Mouse (Mus musculus): ENCODE data around the gene Adcy5.

Adcy5 gene

GRCm38 (mm10) chr16:35156306-35156695, 1.6 kb downstream of the Adcy5 start:
- DNase-seq (ENCODE audit: low spot score), result no peak

DNA sequence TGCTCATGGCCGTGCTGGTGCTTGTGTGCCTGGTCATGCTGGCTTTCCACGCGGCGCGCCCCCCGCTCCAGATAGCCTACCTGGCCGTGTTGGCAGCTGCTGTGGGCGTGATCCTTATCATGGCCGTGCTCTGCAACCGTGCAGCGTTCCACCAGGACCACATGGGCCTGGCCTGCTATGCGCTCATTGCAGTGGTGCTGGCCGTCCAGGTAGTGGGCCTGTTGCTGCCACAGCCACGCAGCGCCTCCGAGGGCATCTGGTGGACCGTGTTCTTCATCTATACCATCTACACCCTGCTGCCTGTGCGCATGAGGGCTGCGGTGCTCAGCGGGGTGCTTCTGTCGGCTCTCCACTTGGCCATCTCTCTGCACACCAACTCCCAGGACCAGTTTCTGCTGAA, 2.2 kb downstream of the Adcy5 start:
- no peak for DNase-seq (ENCODE audit: low spot score)

DNA sequence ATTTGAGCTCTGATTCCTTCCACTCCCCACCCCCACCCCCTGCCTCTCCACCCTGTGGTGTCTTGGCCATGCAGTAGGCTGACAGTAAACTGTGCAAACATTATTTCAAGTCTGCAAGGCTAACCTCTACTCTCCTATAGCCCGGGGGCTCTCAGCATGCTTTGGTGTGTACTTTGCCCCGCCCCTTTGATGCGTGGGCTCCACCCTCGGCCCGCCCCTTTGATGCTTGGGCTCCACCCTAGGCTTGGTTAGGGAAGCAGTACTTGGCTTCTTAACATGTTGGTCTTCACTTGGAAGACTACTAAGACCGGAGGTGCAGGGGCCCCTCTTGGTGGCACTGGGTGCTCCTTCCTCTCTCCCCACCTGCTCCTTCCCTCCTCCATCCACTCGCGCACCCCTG, 4.9 kb downstream of the Adcy5 start:
- DNase-seq (ENCODE audit: low spot score), result no peak

- DNase-seq (ENCODE audit: low spot score), result no peak
Observed at GRCm38 (mm10) chr16:35159991-35160390, 5.3 kb downstream of the Adcy5 start.

GRCm38 (mm10) chr16:35164361-35165224, 9.9 kb downstream of the Adcy5 start:
- no peak for DNase-seq (ENCODE audit: low spot score)

DNA sequence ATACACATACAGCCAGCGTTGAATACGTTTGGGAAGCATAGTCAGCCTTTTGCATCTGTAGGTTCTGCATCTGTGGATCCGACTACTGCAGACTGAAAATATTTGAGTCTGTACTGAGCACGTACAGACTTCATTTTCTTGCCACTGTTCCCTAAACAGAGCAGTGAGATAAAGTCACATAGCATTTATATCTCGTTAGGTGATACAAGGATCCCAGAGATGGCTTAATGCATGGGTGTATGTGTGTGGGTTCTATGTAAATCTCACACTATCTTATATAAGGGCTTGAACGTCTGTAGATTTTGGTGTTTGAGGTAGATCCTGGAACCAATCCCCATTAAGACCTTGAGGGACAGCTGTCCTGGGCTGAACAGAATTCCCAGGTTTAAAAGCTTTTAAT, 10.7 kb downstream of the Adcy5 start:
- no peak for DNase-seq (ENCODE audit: low spot score)

DNA sequence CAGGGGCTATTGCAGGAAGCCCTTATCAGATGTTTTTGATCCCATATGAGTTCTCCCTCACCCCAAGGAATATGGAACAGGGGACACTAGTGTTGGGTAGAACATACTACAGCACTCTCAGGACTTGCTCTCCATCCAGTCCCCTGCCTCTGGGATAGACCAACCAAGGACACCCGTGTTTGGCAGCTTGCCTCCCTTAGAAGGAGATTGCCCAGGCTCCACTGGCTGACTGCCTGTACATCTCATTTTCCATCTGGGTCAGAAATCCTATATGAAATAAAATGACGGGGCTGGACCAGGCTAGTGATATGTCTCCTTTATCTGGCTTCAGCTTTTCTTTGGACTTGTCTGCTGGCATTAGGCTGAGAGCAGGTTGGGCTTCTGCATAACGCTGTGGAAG, 11.1 kb downstream of the Adcy5 start:
- no peak for DNase-seq (ENCODE audit: low spot score)

DNA sequence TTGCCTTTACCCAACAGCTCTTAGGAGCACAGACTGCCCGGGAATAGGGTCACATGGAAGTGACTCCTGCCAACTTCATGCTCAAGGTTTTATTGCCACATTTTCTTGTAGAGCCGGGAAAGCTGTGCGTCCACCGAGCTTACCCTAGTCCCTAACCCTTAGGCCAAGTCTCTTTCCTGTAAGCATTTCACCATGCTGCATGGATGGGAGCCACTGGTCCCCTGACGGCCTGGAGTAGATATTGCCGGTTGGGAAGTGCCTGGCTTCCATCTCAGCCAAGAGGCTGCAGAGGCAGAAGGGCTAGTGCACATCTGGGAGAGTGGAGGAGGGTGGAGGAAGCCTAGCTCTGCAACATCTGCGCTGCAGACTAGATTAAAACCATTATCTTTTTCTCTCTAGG, 14.8 kb downstream of the Adcy5 start:
- DNase-seq (ENCODE audit: low spot score), result no peak

DNA sequence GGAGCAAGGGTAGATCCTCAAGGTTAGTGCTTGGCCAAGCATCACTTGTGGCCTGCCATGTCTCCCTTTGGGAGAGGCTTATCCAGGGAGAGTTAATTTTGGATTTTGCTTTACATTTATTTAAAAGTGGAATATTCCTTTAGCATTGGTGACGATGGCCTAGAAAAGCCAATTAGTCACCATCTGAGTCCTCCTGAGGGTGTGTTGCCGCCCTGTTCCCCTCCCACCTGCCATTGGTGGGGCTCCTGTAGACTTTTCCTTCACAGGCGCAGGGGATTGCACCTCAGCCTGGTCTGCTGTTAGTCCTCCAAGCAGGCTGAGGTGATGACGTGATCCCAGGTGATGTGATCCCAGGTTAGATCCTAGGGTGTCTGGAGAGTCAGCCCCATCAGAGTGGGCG, 17.5 kb downstream of the Adcy5 start:
- DNase-seq (ENCODE audit: low spot score), result no peak

- DNase-seq (ENCODE audit: low spot score), result no peak
Observed at GRCm38 (mm10) chr16:35178516-35178915, 23.8 kb downstream of the Adcy5 start.

GRCm38 (mm10) chr16:35179082-35179481, 24.4 kb downstream of the Adcy5 start:
- DNase-seq (ENCODE audit: low spot score), result peak; percentile 60

DNA sequence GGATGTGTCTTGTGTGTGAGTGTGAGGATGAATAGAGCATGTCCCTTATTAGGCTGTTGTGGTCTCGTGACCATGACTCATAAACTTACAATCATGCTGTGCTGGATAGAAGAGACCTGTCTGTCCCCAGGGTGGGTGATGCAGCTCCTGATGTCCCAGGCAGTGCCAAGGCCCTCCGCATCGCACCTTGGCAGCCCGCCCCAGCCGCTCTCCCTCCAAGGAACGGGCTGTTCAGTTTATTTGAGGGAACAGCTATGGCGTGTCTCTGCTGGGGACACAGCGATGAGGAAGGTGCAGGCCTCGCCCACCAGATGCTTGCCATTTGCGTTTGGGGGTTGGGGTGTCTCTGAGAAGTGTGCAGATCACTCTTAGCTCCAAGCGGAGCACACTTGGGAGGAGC, 28.5 kb downstream of the Adcy5 start:
- DNase-seq (ENCODE audit: low spot score), result no peak

DNA sequence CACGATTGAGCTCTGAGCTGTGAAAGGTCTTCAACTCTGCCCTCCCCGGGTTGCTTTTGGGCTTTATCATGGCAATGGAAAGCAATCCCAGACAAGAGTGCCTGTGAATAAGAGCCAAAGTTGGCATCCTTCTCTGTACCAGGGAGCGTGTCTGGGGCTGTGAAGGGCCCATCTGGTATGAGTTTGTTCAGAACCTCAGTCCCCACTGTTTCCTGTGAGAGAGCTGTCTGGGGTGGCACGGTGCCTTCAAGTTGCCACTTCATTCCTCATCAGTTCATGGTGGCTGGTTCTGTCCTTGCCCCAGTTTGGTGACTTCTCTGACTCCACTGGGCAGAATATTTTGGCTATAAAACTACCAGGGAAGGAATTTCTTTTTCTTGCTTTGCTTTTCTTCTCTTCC, 33.4 kb downstream of the Adcy5 start:
- no peak for DNase-seq (ENCODE audit: low spot score)

- no peak for DNase-seq (ENCODE audit: low spot score)
Observed at GRCm38 (mm10) chr16:35189420-35190141, 34.9 kb downstream of the Adcy5 start.

GRCm38 (mm10) chr16:35190777-35191176, 36.1 kb downstream of the Adcy5 start:
- no peak for DNase-seq (ENCODE audit: low spot score)

DNA sequence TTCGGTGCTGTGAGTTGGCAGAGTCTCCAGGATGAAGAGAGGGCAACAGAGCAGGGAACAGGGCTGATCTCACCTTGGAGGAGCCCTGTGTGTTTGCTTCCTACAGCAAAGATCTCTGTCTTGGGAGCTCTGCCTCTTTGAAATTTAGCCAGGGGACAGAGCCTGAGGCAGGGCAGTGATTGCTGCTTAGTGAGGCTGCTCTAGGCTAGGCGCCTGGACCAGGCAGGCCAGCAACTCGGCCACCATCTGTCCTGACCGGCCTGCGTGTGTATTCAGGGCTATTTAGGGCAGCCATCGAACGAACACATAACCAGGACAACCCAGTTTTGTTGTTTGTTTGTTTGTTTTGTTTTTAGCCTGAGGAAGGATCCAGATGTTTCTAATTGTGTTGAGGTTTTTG, 36.6 kb downstream of the Adcy5 start:
- no peak for DNase-seq (ENCODE audit: low spot score)

DNA sequence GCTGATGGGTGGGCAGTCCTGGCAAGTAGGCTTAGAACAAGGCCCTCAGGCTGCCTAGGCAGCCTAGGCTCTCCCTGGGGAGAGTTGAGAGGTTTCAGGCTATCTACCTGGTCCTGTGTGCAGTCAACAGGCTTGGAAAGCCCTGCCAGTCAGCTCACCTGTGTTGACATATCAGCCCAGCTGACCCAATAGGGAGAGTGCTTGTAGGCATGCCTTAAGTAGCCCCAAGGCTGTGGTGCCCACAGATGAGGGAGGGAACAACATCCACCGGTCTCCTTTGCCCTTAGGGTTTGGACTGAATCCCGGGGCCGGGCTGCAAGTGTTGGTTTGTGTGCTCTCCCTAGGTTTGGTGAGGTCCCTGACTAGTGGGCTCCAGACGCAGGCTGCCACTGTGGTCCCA, 37.8 kb downstream of the Adcy5 start:
- DNase-seq (ENCODE audit: low spot score), result no peak

DNA sequence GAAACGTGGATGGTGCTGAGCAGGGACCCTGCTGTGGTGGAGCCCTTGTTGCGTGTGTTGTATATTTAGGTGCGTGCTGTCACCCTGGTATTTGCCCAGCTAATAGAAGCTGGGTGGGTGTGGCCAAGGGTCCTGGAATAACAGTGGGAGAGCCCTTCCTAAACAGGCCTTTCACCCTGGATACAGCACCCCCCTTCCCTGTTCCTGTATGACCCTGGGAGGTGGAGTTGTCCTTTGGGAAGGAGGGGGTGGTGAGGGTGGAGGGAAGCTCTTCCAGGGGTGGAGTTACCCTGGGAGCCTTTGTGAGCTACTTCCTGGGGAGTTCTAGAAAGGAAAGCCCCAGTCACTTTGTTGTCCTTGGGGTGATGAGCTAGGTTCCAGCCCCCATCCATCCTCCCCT, 38.7 kb downstream of the Adcy5 start:
- no peak for DNase-seq (ENCODE audit: low spot score)

- DNase-seq (ENCODE audit: low spot score), result no peak
Observed at GRCm38 (mm10) chr16:35199721-35200431, 45.2 kb downstream of the Adcy5 start.

DNA sequence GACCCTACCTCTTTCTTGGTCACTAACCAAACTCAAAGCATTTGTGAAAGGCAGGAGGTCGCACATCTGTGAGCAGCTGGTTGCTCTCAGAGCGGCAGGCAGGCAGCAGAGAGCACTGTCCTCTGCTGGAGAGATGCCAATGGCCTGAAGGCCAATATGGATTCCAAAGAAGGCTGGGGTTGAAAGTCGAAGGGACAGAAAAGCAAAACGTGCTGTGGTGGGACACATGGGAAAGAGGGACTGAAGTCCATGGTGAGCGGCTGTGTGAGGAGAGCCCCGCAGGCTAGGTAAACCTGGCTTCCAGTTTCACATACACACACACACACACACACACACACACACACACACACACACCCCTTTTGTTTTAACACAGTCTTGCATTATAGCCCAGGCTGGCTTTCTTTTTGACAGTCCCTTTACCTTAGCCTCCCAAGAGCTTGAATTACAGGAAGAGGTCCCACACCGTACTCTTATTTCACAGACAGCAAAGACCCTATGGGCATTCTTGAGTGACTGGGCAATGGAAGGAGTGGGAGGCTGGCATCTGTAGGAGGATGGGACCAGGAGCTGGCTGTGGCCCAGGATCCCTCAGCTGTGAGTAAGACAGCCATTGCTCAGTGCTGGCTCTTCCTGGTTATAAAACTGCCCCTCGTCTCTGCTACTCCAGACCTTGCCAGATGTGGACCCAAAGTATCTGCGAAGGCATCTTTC, 45.9 kb downstream of the Adcy5 start:
- DNase-seq (ENCODE audit: low spot score), result no peak

DNA sequence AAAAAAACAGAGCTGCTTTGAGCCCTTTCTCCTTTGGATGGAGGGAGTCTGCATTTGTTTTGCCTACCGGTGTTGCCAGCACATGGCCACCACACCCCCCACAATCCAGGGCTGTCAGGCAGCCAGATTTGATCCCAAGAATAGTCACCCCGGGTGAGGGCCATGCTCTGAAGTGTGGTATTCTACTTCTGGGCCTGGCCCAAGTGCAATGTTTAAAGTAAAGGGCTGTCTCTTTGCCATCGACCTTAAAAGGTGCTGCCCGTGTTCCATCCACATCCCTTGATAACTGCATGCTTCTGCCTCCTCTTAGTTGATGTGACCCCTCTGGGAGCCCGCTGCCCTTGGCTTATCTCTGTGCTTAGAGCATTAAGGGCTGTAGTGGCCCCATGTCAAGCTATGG, 46.6 kb downstream of the Adcy5 start:
- DNase-seq (ENCODE audit: low spot score), result no peak

GRCm38 (mm10) chr16:35203511-35203910, 48.8 kb downstream of the Adcy5 start:
- no peak for DNase-seq (ENCODE audit: low spot score)
